In genomic region chr8:95017451-95017850, GRCm38 (mm10) we compare ENCODE assay signal across 16 mouse cellular contexts. TPM values are rescaled to one million over a fixed set of nuclear protein-coding genes. Genes with fewer than 3 reads are reported as not detected.
DNase-seq lines count a peak whose midpoint lies in the region; ATAC-seq lines count a peak whose summit lies in the region.
"Had no signal": no experiment of that assay in that cellular context is flagged by ENCODE, and none has a peak within 500 bp of the region (broad histone marks: within the 10 kb centered on the region; RNA-seq: fewer than 3 reads in every experiment).

Gene Adgrg3 (plus strand): TSS chr8:95017692.

- DNase-seq in liver, embryonic 11.5 days (ENCODE audit: low spot score): no peak
- no peak for DNase-seq in B cell, adult 2 months
- DNase-seq: adrenal gland, postnatal 36 days; cerebellum, postnatal 36 days; gastrocnemius, adult 2 months; heart, postnatal 4 days; right cerebral cortex, adult 18-20 months had no signal

- 0 out of 2 replicates have a peak within 1 kb of the TSS, but pooled peaks have one; percentile 5 for H3K4me3 ChIP-seq in liver, embryonic 11.5 days (ENCODE audit: low read depth, low read length)
- H3K4me3 ChIP-seq in liver, embryonic 12.5 days: no peak within 1 kb of the TSS
- peak within 1 kb of the TSS; percentile 31 for H3K4me3 ChIP-seq in liver, embryonic 15.5 days (replicated peaks)
- no peak within 1 kb of the TSS for H3K4me3 ChIP-seq in neural tube, embryonic 14.5 days (ENCODE audit: low read depth, low read length)
- H3K4me3 ChIP-seq in heart, embryonic 11.5 days (ENCODE audit: low read depth, low read length): no peak within 1 kb of the TSS
- H3K4me3 ChIP-seq: embryonic facial prominence, embryonic 12.5 days; forebrain, embryonic 15.5 days; gastrocnemius, adult 2 months; heart, embryonic 12.5 days had no signal

- H3K4me2 ChIP-seq in liver, embryonic 11.5 days: no peak within 1 kb of the TSS
- H3K4me2 ChIP-seq in liver, embryonic 12.5 days: no peak within 1 kb of the TSS
- peak within 1 kb of the TSS; percentile 25 for H3K4me2 ChIP-seq in liver, embryonic 15.5 days
- H3K4me2 ChIP-seq in neural tube, embryonic 14.5 days (ENCODE audit: low read depth, low read length): no peak within 1 kb of the TSS
- no peak within 1 kb of the TSS for H3K4me2 ChIP-seq in heart, embryonic 11.5 days
- H3K4me2 ChIP-seq: embryonic facial prominence, embryonic 12.5 days; forebrain, embryonic 15.5 days; heart, embryonic 12.5 days had no signal

- H3K36me3 ChIP-seq in liver, embryonic 11.5 days (ENCODE audit: control insufficient read depth, insufficient read depth, low read length): peaks cover 7% of the 10 kb centered on the region
- peaks cover 34% of the 10 kb centered on the region for H3K36me3 ChIP-seq in liver, embryonic 12.5 days
- peaks cover 30% of the 10 kb centered on the region for H3K36me3 ChIP-seq in liver, embryonic 15.5 days (replicated peaks)
- H3K36me3 ChIP-seq in neural tube, embryonic 14.5 days (ENCODE audit: control insufficient read depth, insufficient read depth, low read length): peaks cover 29% of the 10 kb centered on the region
- H3K36me3 ChIP-seq in heart, embryonic 11.5 days (ENCODE audit: control insufficient read depth, insufficient read depth, low read length): no peaks in the 10 kb centered on the region
- H3K36me3 ChIP-seq: heart, embryonic 12.5 days had no signal

- H3K9me3 ChIP-seq in liver, embryonic 11.5 days (ENCODE audit: control insufficient read depth, low read length): no peaks in the 10 kb centered on the region
- H3K9me3 ChIP-seq in liver, embryonic 12.5 days (replicated peaks): no peaks in the 10 kb centered on the region
- no peaks in the 10 kb centered on the region for H3K9me3 ChIP-seq in liver, embryonic 15.5 days (replicated peaks)
- no peaks in the 10 kb centered on the region for H3K9me3 ChIP-seq in neural tube, embryonic 14.5 days (ENCODE audit: control insufficient read depth, low read length)
- H3K9me3 ChIP-seq in heart, embryonic 11.5 days (replicated peaks; ENCODE audit: control insufficient read depth, low read length): no peaks in the 10 kb centered on the region
- H3K9me3 ChIP-seq: embryonic facial prominence, embryonic 12.5 days; forebrain, embryonic 15.5 days; heart, embryonic 12.5 days had no signal

- no peaks in the 10 kb centered on the region for H3K27me3 ChIP-seq in liver, embryonic 11.5 days (replicated peaks; ENCODE audit: control insufficient read depth, insufficient read depth, low read length)
- no peaks in the 10 kb centered on the region for H3K27me3 ChIP-seq in liver, embryonic 12.5 days (replicated peaks)
- H3K27me3 ChIP-seq in liver, embryonic 15.5 days: peaks cover 4% of the 10 kb centered on the region; the same call in 1 of the 2 replicates
- no peaks in the 10 kb centered on the region for H3K27me3 ChIP-seq in neural tube, embryonic 14.5 days (ENCODE audit: control insufficient read depth, insufficient read depth, low read length)
- H3K27me3 ChIP-seq in heart, embryonic 11.5 days (ENCODE audit: control insufficient read depth, insufficient read depth, low read length): no peaks in the 10 kb centered on the region
- H3K27me3 ChIP-seq: embryonic facial prominence, embryonic 12.5 days; forebrain, embryonic 15.5 days; heart, embryonic 12.5 days had no signal

- no peak for ATAC-seq in liver, embryonic 11.5 days (replicated peaks; ENCODE audit: low FRiP score)
- ATAC-seq in liver, embryonic 12.5 days: no peak
- ATAC-seq in common myeloid progenitor, adult 5-6 weeks (replicated peaks; ENCODE audit: low read depth, poor library complexity, severe bottlenecking): no peak
- ATAC-seq in liver, embryonic 15.5 days (ENCODE audit: insufficient read depth): no peak
- ATAC-seq in neural tube, embryonic 14.5 days (ENCODE audit: low read depth): peak; percentile 29; the same call in 1 of the 2 replicates
- no peak for ATAC-seq in heart, embryonic 11.5 days (replicated peaks; ENCODE audit: insufficient number of reproducible peaks, low FRiP score, low TSS enrichment)
- ATAC-seq: forebrain, embryonic 15.5 days had no signal

- no peak within 1 kb of the TSS for H3K9ac ChIP-seq in liver, embryonic 11.5 days (ENCODE audit: low read depth, low read length)
- H3K9ac ChIP-seq in liver, embryonic 12.5 days: no peak within 1 kb of the TSS
- no peak within 1 kb of the TSS for H3K9ac ChIP-seq in liver, embryonic 15.5 days
- no peak within 1 kb of the TSS for H3K9ac ChIP-seq in neural tube, embryonic 14.5 days (replicated peaks; ENCODE audit: low read depth, low read length)
- no peak within 1 kb of the TSS for H3K9ac ChIP-seq in heart, embryonic 11.5 days (ENCODE audit: low read depth, low read length)
- H3K9ac ChIP-seq: embryonic facial prominence, embryonic 12.5 days; forebrain, embryonic 15.5 days; heart, embryonic 12.5 days; liver, embryonic 14.5 days had no signal

- peaks cover 17% of the 10 kb centered on the region for H3K4me1 ChIP-seq in liver, embryonic 11.5 days (replicated peaks; ENCODE audit: control insufficient read depth, insufficient read depth, low read length)
- peaks cover 11% of the 10 kb centered on the region for H3K4me1 ChIP-seq in liver, embryonic 12.5 days
- peaks cover 16% of the 10 kb centered on the region for H3K4me1 ChIP-seq in liver, embryonic 15.5 days (replicated peaks)
- H3K4me1 ChIP-seq in neural tube, embryonic 14.5 days (ENCODE audit: control insufficient read depth, insufficient read depth, low read length): no peaks in the 10 kb centered on the region
- H3K4me1 ChIP-seq in heart, embryonic 11.5 days (ENCODE audit: control insufficient read depth, insufficient read depth, low read length): no peaks in the 10 kb centered on the region; the same call in 1 of the 2 replicates
- H3K4me1 ChIP-seq: embryonic facial prominence, embryonic 12.5 days; forebrain, embryonic 15.5 days had no signal

- H3K27ac ChIP-seq in liver, embryonic 11.5 days (ENCODE audit: low read depth, low read length): no peak within 1 kb of the TSS
- H3K27ac ChIP-seq in liver, embryonic 12.5 days: no peak within 1 kb of the TSS
- no peak within 1 kb of the TSS for H3K27ac ChIP-seq in liver, embryonic 15.5 days (replicated peaks)
- H3K27ac ChIP-seq in neural tube, embryonic 14.5 days (ENCODE audit: low read depth, low read length): no peak within 1 kb of the TSS
- no peak within 1 kb of the TSS for H3K27ac ChIP-seq in heart, embryonic 11.5 days (ENCODE audit: low read depth, low read length)
- H3K27ac ChIP-seq: embryonic facial prominence, embryonic 12.5 days; forebrain, embryonic 15.5 days; gastrocnemius, adult 2 months; liver, embryonic 14.5 days had no signal

- WGBS in liver, embryonic 11.5 days: 57% methylated on average over 11 of the region's 11 CpGs
- WGBS in liver, embryonic 12.5 days (ENCODE audit: insufficient replicate concordance): 36% methylated on average over 11 of the region's 11 CpGs
- WGBS in liver, embryonic 15.5 days (ENCODE audit: insufficient replicate concordance): 34% methylated on average over 11 of the region's 11 CpGs
- 78% methylated on average over 11 of the region's 11 CpGs for WGBS in neural tube, embryonic 14.5 days
- 70% methylated on average over 11 of the region's 11 CpGs for WGBS in heart, embryonic 11.5 days (ENCODE audit: insufficient replicate concordance)

RNA-seq across cellular contexts. Expression of gene Adgrg3, which starts in this region (rescaled TPM):
- polyA plus RNA-seq in liver, embryonic 11.5 days (2014; fragmentation: Nextera tagmentation; extraction: Ambion mirVana): 11.8 and 11.9 TPM in 2 replicates
- 7.9 and 8.7 TPM in 2 replicates for polyA plus RNA-seq in liver, embryonic 12.5 days (2016; fragmentation: Nextera tagmentation; extraction: Ambion mirVana)
- total RNA-seq in common myeloid progenitor, adult 5-6 weeks (2017): 144 and 156 TPM in 2 replicates
- 8.3 and 9.3 TPM in 2 replicates for polyA plus RNA-seq in liver, embryonic 15.5 days (2015; fragmentation: Nextera tagmentation; extraction: Ambion mirVana)
- 1.1 and 2.0 TPM in 2 replicates for polyA plus RNA-seq in neural tube, embryonic 14.5 days (2014; fragmentation: Nextera tagmentation; extraction: Ambion mirVana)
- polyA plus RNA-seq in heart, embryonic 11.5 days (2014; fragmentation: Nextera tagmentation; extraction: Ambion mirVana): 2.0 and 4.5 TPM in 2 replicates

Comparison
In these comparisons a context has a peak if more than half of its experiments do, and no peak if none do; other contexts are left out.
1. H3K4me3 ChIP-seq: peak in liver, embryonic 11.5 days (single experiment) and liver, embryonic 15.5 days (single experiment); none in liver, embryonic 12.5 days (single experiment), neural tube, embryonic 14.5 days (single experiment) and heart, embryonic 11.5 days (single experiment).